Mouse (Mus musculus): ENCODE measurements at regions not wholly inside any gene's neighbourhood (a gene's known extent, or its start where the extent isn't known, plus 50 kb on each side); places are given as distances from the start of the nearest gene placed in this dataset.

DNA sequence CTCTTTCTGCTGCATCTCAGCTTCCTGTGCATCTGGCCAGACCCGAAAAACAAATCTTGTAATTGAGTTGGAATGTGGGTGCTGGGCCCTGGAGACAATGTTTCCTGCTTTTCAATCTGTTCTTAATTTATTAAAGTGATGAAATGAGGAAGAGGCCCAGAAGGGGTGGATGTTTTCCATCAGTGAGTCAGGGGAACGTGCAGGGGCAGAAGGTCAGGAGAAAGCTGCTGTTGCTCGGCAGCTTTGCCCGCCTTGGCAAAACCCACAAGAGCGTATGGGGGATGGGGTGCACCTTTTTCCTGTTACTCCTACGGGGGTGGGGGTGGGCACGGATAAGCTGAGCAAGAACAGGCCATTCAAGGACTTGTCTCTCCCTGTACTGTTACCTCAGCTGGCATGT is 156.2 kb downstream of the Dmrta2 start:
- 68% methylated on average over 7 of the region's 7 CpGs for WGBS
- H3K27ac ChIP-seq (ENCODE audit: insufficient read depth, low read depth, low read length): no peak overlapping the region
- TF ChIP-seq POLR2A (IDR thresholded peaks at IDR 0.05; ENCODE audit: insufficient read depth, low read depth, low read length) (no peak), CTCF (IDR thresholded peaks at IDR 0.05; ENCODE audit: insufficient read depth, low read depth, low read length) (no peak)
- H3K4me3 ChIP-seq (ENCODE audit: insufficient read depth, low read depth, low read length): no peak overlapping the region
- no peaks in the 10 kb centered on the region for H3K4me1 ChIP-seq (ENCODE audit: control insufficient read depth, insufficient read depth, low read length)

GRCm38 (mm10) chr4:110145229-110145628 is 167.4 kb downstream of the Dmrta2 start:
- H3K4me1 ChIP-seq (ENCODE audit: control insufficient read depth, insufficient read depth, low read length): no peaks in the 10 kb centered on the region
- no peak overlapping the region for H3K27ac ChIP-seq (ENCODE audit: insufficient read depth, low read depth, low read length)
- no peak for TF ChIP-seq POLR2A (IDR thresholded peaks at IDR 0.05; ENCODE audit: insufficient read depth, low read depth, low read length)
- TF ChIP-seq CTCF (IDR thresholded peaks at IDR 0.05; ENCODE audit: insufficient read depth, low read depth, low read length): no peak
- no peak overlapping the region for H3K4me3 ChIP-seq (ENCODE audit: insufficient read depth, low read depth, low read length)
- 100% methylated on average over 1 of the region's 1 CpGs for WGBS

DNA sequence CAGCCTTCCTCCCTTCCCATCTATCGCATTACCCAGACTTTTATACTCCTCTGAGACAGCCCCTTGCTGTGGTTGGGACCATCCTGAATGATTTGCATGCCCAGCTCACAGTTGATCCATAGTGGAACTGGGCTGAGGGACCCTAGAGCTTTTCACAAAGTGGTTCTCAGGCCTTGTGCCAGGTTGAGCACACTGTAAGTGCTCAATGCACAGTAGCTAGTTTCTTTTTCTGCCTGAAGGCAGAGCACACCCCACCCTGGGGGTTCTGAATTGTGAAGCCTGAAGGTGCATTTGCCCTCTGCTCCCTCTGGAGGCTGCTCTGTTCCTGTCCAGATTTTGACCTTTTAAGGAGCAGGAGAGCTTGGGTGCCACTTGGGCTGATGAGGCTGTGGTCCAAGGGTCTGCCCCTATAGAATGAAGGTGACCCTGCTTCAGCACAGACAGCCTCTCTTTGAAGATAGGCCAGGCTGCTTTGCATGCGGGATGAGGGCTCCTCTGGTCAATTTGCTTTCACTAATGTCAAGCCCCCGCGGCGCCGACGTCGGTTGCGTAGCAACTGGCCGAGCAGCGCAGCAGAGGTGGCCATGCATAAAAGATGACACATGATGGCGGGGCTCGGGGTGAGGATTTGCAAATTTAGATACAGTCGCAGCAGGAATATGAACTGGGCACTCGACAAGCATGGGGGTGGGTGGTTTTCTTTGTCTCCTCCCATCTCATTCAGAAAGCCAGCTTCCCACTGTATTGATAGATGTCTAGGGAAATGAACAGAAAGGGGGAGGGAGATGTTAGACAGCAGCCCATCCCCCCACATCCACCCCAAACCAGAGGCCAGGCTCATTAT is 174.5 kb downstream of the Dmrta2 start:
- no peak for TF ChIP-seq CTCF (IDR thresholded peaks at IDR 0.05; ENCODE audit: insufficient read depth, low read depth, low read length)
- no peak for TF ChIP-seq POLR2A (IDR thresholded peaks at IDR 0.05; ENCODE audit: insufficient read depth, low read depth, low read length)
- no peak overlapping the region for H3K27ac ChIP-seq (ENCODE audit: insufficient read depth, low read depth, low read length)
- 26% methylated on average over 15 of the region's 15 CpGs for WGBS
- H3K4me3 ChIP-seq (ENCODE audit: insufficient read depth, low read depth, low read length): no peak overlapping the region
- H3K4me1 ChIP-seq (ENCODE audit: control insufficient read depth, insufficient read depth, low read length): no peaks in the 10 kb centered on the region

All from olfactory bulb, adult 2 months (tissue).